Mouse (Mus musculus) hindbrain, embryonic 16.5 days (tissue): ENCODE data around the gene Kif23. TPM values are rescaled to one million over a fixed set of nuclear protein-coding genes. Genes with fewer than 3 reads are reported as not detected.

Experiments used
- polyA plus RNA-seq: library from polyadenylated mRNA; unstranded; fragments of >200 nt; fragmentation: Nextera tagmentation; extraction: Ambion mirVana; gene quantifications from 2 replicates; pipeline ENCODE4 v1.2.1, GENCODE M21; 2015

Kif23 gene
- polyA plus RNA-seq, 1 experiment from 2014 or later: 13.7 TPM

Other genes with a start within 250 kb of the Kif23 start
- gene Rplp1, start 32.2 kb downstream of the Kif23 start, polyA plus RNA-seq: 902 and 928 TPM in 2 replicates
- gene Paqr5, start 80.1 kb upstream of the Kif23 start, polyA plus RNA-seq: 0.57 and 0.64 TPM in 2 replicates
- 26.4 and 27.2 TPM in 2 replicates for gene Glce, start 175.9 kb upstream of the Kif23 start, polyA plus RNA-seq